Mouse (Mus musculus) lung, embryonic 15.5 days (tissue): Measurements from ENCODE around the gene Ecm1. TPM values are rescaled to one million over a fixed set of nuclear protein-coding genes. Genes with fewer than 3 reads are reported as not detected.

ENCODE experiments used
- ATAC-seq: fragments of 200-750 bp; cut with Nextera tagmentation; 2 replicates; pipeline ENCODE4 v1.8.0; 2017; ENCODE audit warnings: moderate number of reproducible peaks, borderline replicate concordance; ENCODE audit not compliant: low FRiP score, low TSS enrichment; ENCODE audit errors: extremely low read depth
- H3K27ac ChIP-seq: fragments of 300-500 bp; sonication (generic); 2 replicates; pipeline ENCODE4 v1.5.1; 2015; ENCODE audit warnings: moderate library complexity, mild to moderate bottlenecking, inconsistent platforms
- H3K27me3 ChIP-seq: fragments of 300-500 bp; sonication (generic); 2 replicates; pipeline ENCODE4 v1.6.1; 2015; ENCODE audit warnings: inconsistent platforms
- H3K36me3 ChIP-seq: fragments of 300-500 bp; sonication (generic); 2 replicates; pipeline ENCODE4 v1.6.1; 2015; ENCODE audit warnings: inconsistent platforms
- H3K4me1 ChIP-seq: fragments of 300-500 bp; sonication (generic); 2 replicates; pipeline ENCODE4 v1.6.1; 2015; ENCODE audit warnings: inconsistent platforms
- H3K4me2 ChIP-seq: fragments of 300-500 bp; sonication (generic); 2 replicates; pipeline ENCODE4 v1.6.1; 2015; ENCODE audit warnings: inconsistent platforms, mild to moderate bottlenecking, moderate library complexity
- H3K4me3 ChIP-seq: fragments of 300-500 bp; sonication (generic); 2 replicates; pipeline ENCODE4 v1.5.1; 2015; ENCODE audit warnings: mild to moderate bottlenecking, inconsistent platforms
- H3K9ac ChIP-seq: fragments of 300-500 bp; sonication (generic); 2 replicates; pipeline ENCODE4 v1.6.1; 2015; ENCODE audit warnings: inconsistent platforms
- H3K9me3 ChIP-seq: fragments of 300-500 bp; sonication (generic); 2 replicates; pipeline ENCODE4 v1.6.1; 2016; ENCODE audit warnings: inconsistent platforms
- WGBS: fragments of 180-500 bp; shearing (Covaris S2); methylation state at CpG from one replicate; pipeline ENCODE4 v1.1.7; 2015; 5-methylcytosine and 5-hydroxymethylcytosine counted together
- polyA plus RNA-seq: library from polyadenylated mRNA; unstranded; fragments of >200 nt; fragmentation: Nextera tagmentation; extraction: Ambion mirVana; gene quantifications from 2 replicates; pipeline ENCODE4 v1.2.1, GENCODE M21; 2015

Gene Ecm1
- polyA plus RNA-seq, 1 experiment from 2014 or later = 20.4 TPM

DNA sequence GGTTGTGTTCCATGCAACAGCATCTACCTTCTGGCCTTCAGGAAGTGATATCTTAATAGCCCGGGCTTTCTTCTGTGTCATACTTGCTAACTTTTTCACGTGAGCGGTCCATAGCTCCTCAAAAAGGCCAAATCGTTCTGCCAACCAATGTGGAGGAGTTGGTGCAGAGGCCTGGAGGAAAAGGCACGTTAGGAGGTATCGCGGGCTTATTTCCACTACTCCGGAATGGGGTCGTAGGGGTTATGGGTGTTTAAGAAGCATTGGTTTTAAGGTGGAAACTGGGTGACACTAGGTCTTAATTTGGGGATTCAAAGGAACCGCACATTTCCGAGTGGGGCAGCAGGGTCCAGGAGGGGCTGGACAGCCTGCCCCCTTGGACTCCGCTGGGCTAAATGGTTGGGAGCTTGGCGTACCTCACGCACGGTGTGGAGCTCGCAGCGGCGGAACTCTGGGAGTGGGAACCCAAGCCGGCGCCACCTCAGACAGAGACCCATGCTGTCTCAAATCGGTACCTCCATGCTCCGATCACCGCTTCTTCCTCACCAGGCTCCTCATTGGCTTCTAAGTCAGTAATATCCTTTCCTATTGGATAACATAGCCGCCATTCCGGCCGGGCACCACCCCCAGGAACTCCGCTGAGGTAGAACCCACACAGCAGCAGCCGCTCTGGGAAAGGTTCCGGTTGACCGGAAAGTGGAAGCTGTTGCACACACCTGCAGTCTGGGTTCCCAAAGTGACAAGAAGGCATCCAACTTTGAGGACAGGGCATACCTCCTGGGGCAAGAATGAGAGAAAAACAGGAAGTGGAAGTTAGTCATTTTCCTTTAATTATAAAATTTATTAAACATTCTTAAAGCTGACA, 15.2 kb upstream of the Ecm1 start:
- under 1% methylated on average over 30 of the region's 30 CpGs for WGBS
- peak overlapping the region; percentile 63 for H3K4me2 ChIP-seq
- H3K36me3 ChIP-seq = peaks cover 30% of the 10 kb centered on the region
- no peaks in the 10 kb centered on the region for H3K9me3 ChIP-seq
- H3K9ac ChIP-seq = peak overlapping the region; percentile 65
- H3K27me3 ChIP-seq = no peaks in the 10 kb centered on the region
- peak overlapping the region; percentile 29; the same call in 1 of the 2 replicates for H3K27ac ChIP-seq
- H3K4me1 ChIP-seq = peaks cover 3% of the 10 kb centered on the region; the same call in 1 of the 2 replicates
- peak overlapping the region; percentile 75 for H3K4me3 ChIP-seq
- peak; percentile 98 for ATAC-seq

DNA sequence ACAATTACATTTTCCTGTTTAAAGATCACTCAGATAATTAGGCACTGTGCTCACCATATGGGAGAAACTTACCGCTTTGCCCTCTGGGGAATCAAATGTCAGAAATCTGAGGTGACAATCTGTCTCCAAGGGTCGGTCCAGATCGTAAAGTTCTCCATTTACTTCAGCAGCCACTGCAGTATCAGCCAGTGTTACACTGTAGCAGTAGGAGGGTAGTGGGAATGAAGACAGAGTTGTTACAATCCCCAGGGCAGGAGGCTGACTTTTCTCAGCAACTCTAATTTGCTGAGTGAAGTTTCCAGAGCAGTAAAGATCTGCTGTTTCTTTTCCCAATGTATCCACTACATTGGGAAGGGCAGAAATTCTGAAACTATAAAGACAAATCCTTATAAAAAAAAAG, 13.6 kb upstream of the Ecm1 start:
- H3K4me2 ChIP-seq = no peak overlapping the region
- H3K4me1 ChIP-seq = peaks cover 3% of the 10 kb centered on the region; the same call in 1 of the 2 replicates
- H3K27me3 ChIP-seq = no peaks in the 10 kb centered on the region
- 84% methylated on average over 3 of the region's 3 CpGs for WGBS
- ATAC-seq = no peak
- no peak overlapping the region for H3K9ac ChIP-seq
- H3K36me3 ChIP-seq = peaks cover 46% of the 10 kb centered on the region
- H3K4me3 ChIP-seq = no peak overlapping the region
- no peaks in the 10 kb centered on the region for H3K9me3 ChIP-seq
- H3K27ac ChIP-seq = no peak overlapping the region

DNA sequence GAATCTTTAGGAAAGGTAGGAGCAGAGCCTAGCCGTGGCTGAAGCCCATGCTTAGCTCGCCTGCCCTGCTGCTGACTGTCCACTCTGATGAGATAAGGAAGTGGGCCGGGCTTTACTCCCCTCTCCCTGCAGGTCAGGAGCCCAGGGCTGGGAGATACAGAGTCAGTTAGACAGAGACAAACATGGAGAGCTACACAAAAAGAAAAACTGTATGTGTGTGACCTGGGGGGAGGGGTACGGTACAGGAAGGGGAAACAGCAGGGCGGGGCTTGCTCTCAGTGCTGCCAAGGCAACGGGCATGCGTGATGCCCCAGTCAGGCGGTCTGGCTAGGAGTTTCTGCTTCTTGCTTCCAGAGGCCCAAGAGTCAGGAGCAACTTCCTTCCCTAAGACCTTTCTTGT, 1.0 kb upstream of the Ecm1 start:
- Histone ChIP-seq H3K4me2 (peak overlapping the region; percentile 5; the same call in 1 of the 2 replicates), H3K4me1 (peaks cover 12% of the 10 kb centered on the region), H3K9ac (no peak overlapping the region), H3K9me3 (no peaks in the 10 kb centered on the region), H3K27ac (peak overlapping the region; percentile 48), H3K4me3 (no peak overlapping the region), H3K27me3 (no peaks in the 10 kb centered on the region), H3K36me3 (peaks cover 51% of the 10 kb centered on the region)
- ATAC-seq = peak; percentile 28; the same call in 1 of the 2 replicates
- WGBS = 36% methylated on average over 8 of the region's 8 CpGs

DNA sequence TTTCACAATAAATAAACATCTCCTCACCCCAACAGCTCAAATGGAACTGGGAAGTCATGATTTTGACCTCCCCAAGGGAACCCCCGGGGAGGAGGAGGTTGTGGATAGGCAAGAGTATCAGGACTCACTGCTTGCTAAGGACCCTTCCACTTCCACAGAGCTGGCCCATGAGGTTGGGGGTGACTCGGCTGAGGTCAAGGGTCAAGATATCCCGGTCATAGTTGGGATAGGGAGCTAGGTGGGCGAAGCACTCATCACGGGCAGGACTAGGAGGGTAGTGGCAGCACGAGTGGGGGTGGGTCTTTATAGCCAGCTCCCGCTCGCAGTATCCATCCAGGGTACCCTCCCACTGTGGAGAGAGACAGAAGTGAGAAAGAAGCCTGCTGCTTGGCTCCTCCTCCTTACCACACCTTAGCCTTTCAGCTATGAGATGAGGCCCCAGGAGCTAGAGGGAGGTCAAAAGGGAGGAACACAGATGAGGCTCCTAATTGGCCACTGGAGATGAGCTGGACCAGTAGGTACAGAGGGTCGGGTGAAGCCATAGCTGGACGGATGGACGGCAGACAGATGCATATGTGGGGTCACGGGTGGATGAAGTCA, 4.2 kb downstream of the Ecm1 start:
- 76% methylated on average over 12 of the region's 12 CpGs for WGBS
- H3K4me1 ChIP-seq = peaks cover 19% of the 10 kb centered on the region
- no peak overlapping the region for H3K4me2 ChIP-seq
- no peaks in the 10 kb centered on the region for H3K9me3 ChIP-seq
- no peak for ATAC-seq
- H3K9ac ChIP-seq = no peak overlapping the region
- H3K27ac ChIP-seq = no peak overlapping the region
- H3K4me3 ChIP-seq = no peak overlapping the region
- H3K27me3 ChIP-seq = no peaks in the 10 kb centered on the region
- peaks cover 12% of the 10 kb centered on the region for H3K36me3 ChIP-seq

GRCm38 (mm10) chr3:95734092-95734702, 5.2 kb downstream of the Ecm1 start:
- no peak for ATAC-seq
- Histone ChIP-seq H3K36me3 (peaks cover 8% of the 10 kb centered on the region; the same call in 1 of the 2 replicates), H3K27ac (no peak overlapping the region), H3K4me3 (no peak overlapping the region), H3K4me2 (no peak overlapping the region), H3K9ac (no peak overlapping the region), H3K4me1 (peaks cover 12% of the 10 kb centered on the region), H3K9me3 (no peaks in the 10 kb centered on the region), H3K27me3 (no peaks in the 10 kb centered on the region)
- WGBS = 69% methylated on average over 13 of the region's 13 CpGs

DNA sequence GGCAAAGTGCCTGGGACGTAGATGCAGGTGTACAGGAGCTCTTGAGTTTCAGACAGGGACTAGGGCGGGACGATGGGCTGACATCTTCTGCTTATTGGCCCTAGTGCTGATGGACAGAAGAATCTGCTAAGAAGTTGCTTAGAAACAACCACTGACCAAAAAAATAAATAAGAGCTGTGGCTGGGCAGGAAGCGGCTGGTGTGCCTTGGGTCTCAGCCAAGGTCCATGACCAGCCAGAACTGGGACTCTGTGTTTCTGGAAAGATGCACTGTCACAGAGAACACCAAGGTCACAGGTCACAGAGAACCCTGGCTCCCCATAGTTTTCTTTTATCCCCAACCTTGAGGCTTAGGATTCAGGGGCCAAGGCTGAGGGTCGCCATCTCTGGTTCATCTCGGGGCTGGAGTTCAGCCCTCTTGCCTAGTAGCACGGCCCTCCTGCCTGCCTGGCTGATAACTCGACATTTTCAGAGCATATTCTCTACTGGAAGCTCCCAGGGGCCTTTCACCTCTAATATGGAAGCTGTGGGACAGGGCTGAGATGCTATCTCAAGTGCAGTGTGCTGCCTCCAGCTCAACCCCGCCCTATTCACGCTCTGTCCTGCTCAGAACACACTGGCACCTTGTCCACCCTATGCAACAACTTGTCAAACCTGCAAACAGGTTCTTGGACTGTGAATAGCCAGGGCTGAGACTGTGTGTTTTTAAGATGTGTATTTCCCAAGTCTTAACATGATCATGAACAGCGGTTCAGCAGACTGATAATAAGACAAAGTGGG, 6.4 kb downstream of the Ecm1 start:
- Histone ChIP-seq H3K36me3 (peaks cover 8% of the 10 kb centered on the region; the same call in 1 of the 2 replicates), H3K4me2 (no peak overlapping the region), H3K4me3 (no peak overlapping the region), H3K9me3 (no peaks in the 10 kb centered on the region), H3K4me1 (peaks cover 9% of the 10 kb centered on the region), H3K27me3 (no peaks in the 10 kb centered on the region), H3K9ac (no peak overlapping the region), H3K27ac (peak overlapping the region; percentile 53; the same call in 1 of the 2 replicates)
- ATAC-seq = peak; percentile 12; the same call in 1 of the 2 replicates
- 65% methylated on average over 11 of the region's 11 CpGs for WGBS

- H3K9ac ChIP-seq = no peak overlapping the region
- no peaks in the 10 kb centered on the region for H3K9me3 ChIP-seq
- H3K4me2 ChIP-seq = no peak overlapping the region
- no peak for ATAC-seq
- H3K36me3 ChIP-seq = peaks cover 8% of the 10 kb centered on the region; the same call in 1 of the 2 replicates
- H3K27ac ChIP-seq = 0 out of 2 replicates have a peak overlapping the region, but pooled peaks have one; percentile 53
- H3K27me3 ChIP-seq = no peaks in the 10 kb centered on the region
- H3K4me3 ChIP-seq = no peak overlapping the region
- H3K4me1 ChIP-seq = peaks cover 9% of the 10 kb centered on the region
- 89% methylated on average over 9 of the region's 9 CpGs for WGBS
Measured at GRCm38 (mm10) chr3:95732297-95732696, 7.1 kb downstream of the Ecm1 start.

DNA sequence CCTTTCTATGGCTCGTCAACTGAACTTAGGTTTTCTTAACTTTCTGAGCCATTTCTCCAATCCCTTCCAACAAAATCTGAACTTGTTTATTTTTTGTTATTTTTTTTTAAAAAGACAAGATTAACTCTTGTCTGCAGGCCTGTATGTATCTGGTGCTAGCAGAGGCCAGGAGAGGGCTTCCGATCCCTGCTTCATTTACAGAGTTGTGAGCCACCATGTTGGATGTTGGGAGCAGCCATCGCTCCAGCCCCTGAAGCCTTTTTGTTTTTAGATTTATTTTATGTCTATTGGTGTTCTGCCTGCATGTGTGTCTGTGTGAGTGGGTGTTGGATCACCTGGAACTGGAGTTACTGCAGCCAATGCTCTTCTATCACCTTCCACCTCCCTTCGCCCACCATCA, 7.6 kb downstream of the Ecm1 start:
- ATAC-seq = no peak
- H3K9ac ChIP-seq = no peak overlapping the region
- H3K4me1 ChIP-seq = peaks cover 9% of the 10 kb centered on the region
- 87% methylated on average over 4 of the region's 4 CpGs for WGBS
- no peak overlapping the region for H3K27ac ChIP-seq
- peaks cover 8% of the 10 kb centered on the region; the same call in 1 of the 2 replicates for H3K36me3 ChIP-seq
- no peak overlapping the region for H3K4me2 ChIP-seq
- no peak overlapping the region for H3K4me3 ChIP-seq
- no peaks in the 10 kb centered on the region for H3K27me3 ChIP-seq
- no peaks in the 10 kb centered on the region for H3K9me3 ChIP-seq

- no peak overlapping the region for H3K4me3 ChIP-seq
- ATAC-seq = 0 out of 2 replicates have a peak, but pooled peaks have one; percentile 23
- no peaks in the 10 kb centered on the region for H3K9me3 ChIP-seq
- peaks cover 9% of the 10 kb centered on the region for H3K4me1 ChIP-seq
- 64% methylated on average over 7 of the region's 7 CpGs for WGBS
- H3K9ac ChIP-seq = no peak overlapping the region
- H3K36me3 ChIP-seq = peaks cover 2% of the 10 kb centered on the region; the same call in 1 of the 2 replicates
- H3K27ac ChIP-seq = no peak overlapping the region
- no peaks in the 10 kb centered on the region for H3K27me3 ChIP-seq
- H3K4me2 ChIP-seq = no peak overlapping the region
Measured at GRCm38 (mm10) chr3:95730431-95730830, 8.9 kb downstream of the Ecm1 start.

DNA sequence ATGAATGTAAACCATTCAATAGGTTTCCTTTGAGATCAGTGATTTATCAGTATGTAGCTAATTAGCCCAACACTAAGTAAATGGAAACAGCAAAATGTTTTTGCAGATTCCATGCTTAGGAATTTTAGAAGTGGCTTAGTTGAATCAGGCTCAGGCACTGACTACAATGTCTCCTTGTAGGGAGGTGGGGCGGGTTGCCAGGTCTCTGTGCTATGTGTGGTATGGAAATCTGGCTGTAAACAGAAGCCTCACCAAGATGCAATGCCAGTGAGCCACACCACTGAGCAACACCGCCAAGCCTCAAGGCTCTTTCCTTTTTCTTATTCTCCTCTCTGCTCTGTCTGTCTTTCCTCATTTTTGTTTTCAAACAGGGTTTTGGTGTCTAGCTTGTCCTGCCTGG, 10.5 kb downstream of the Ecm1 start:
- 75% methylated on average over 2 of the region's 2 CpGs for WGBS
- no peaks in the 10 kb centered on the region for H3K36me3 ChIP-seq

DNA sequence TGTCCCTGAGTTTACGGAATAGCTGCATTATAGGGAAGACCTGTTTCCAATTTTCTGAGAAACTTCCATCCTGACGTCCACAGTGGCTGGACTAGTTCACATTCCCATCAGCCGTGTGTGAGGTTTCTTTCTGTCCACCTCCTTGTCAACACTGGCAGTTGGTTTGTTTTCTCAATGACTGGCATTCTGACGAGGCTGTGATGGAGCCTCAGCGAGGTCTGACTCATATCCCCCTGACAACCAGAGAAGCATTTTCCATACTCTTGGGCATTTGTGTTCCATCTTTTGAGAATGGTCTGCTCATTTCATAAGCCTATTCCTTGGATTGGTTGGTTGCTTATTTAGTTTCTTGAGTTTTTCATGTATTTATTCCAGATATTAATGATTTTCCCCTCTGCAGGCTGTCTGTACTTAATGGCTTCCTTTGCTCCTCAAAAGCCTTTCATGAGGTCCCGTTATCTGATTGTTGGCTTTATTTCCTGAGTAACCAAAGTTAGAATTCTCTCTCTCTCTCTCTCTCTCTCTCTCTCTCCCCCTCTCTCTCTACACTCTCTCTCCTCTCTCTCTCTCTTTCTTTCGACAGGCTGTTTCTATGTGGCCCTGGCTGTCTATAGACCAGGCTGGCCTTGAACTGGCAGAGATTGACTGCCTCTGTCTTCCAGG, 12.5 kb downstream of the Ecm1 start:
- Histone ChIP-seq H3K36me3 (no peaks in the 10 kb centered on the region), H3K9ac (no peak overlapping the region), H3K4me1 (no peaks in the 10 kb centered on the region), H3K27ac (no peak overlapping the region), H3K4me2 (no peak overlapping the region), H3K27me3 (no peaks in the 10 kb centered on the region), H3K4me3 (no peak overlapping the region), H3K9me3 (no peaks in the 10 kb centered on the region)
- no peak for ATAC-seq
- 28% methylated on average over 7 of the region's 7 CpGs for WGBS

More for the DNA sequence above, 10.5 kb downstream of the Ecm1 start:
- no peak for ATAC-seq
- Histone ChIP-seq H3K4me2 (no peak overlapping the region), H3K4me1 (peaks cover 9% of the 10 kb centered on the region), H3K4me3 (no peak overlapping the region), H3K27ac (no peak overlapping the region), H3K9ac (no peak overlapping the region), H3K9me3 (no peaks in the 10 kb centered on the region), H3K27me3 (no peaks in the 10 kb centered on the region)
